Mouse (Mus musculus) adrenal gland, postnatal 0 days (tissue): ENCODE measurements around the gene Reg3d. TPM values are rescaled to one million over a fixed set of nuclear protein-coding genes. Genes with fewer than 3 reads are reported as not detected.

Source experiments
- polyA plus RNA-seq: library from polyadenylated mRNA; unstranded; fragments of >200 nt; fragmentation: Nextera tagmentation; extraction: Ambion mirVana; gene quantifications from 2 replicates; pipeline ENCODE4 v1.2.1, GENCODE M21; 2015

Gene Reg3d
- polyA plus RNA-seq, result not detected in 2 replicates

DNA sequence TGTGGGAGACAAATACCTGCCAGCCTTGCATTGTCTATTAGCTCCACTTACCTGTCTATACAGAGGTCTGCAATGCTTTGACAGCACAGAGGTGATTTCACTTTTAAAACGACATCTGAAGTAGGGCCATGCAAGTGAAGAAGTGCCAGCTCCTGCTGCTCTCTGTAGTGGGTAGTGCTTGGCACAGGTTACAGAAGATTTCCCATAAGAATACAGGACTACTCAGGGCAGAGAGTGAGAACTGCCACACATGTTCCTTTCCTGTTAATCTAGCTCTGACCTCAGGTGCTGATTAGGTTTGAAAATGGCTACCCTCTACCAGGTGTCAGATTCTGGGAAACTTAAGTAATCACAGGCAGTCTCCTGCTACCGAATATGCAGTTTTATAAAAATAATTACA lies at the start of gene Reg3d:
Gene Reg3d (minus strand): TSS at position 101 of the 400 bp plus-strand sequence.

DNA sequence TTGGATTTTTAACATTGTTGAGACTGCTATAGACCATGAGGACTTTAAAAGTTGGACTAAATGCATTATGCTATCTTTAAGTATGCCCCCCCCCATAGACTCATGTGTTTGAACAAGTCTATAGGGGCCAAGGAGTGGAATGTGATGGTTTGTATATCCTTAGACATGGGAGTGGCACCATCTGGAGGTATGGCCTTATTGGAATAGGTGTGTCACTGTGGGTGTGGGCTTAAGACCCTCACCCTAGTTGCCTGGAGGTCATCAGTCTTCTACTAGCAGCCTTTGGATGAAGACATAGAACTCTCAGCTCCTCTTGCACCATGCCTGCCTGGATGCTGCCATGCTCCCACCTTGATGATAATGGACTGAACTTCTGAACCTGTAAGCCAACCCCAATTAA lies 43.7 kb upstream of the Reg3d start, which contains the start of gene Reg1:
Gene Reg1 (plus strand): TSS at position 301 of the 400 bp plus-strand sequence.

DNA sequence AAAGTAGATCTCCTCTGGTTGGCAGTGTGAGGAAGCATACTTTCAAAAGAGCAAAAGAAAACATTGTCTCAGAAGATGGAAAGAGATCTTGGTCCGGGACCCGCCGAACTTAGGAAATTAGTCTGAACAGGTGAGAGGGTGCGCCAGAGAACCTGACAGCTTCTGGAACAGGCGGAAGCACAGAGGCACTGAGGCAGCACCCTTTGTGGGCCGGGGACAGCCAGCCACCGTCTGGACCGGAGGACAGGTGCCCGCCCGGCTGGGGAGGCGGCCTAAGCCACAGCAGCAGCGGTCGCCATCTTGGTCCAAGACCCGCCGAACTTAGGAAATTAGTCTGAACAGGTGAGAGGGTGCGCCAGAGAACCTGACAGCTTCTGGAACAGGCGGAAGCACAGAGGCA lies 16.7 kb upstream of the Reg3d start, which contains the start of gene Reg2:
Gene Reg2 (plus strand): TSS at position 301 of the 400 bp plus-strand sequence.

DNA sequence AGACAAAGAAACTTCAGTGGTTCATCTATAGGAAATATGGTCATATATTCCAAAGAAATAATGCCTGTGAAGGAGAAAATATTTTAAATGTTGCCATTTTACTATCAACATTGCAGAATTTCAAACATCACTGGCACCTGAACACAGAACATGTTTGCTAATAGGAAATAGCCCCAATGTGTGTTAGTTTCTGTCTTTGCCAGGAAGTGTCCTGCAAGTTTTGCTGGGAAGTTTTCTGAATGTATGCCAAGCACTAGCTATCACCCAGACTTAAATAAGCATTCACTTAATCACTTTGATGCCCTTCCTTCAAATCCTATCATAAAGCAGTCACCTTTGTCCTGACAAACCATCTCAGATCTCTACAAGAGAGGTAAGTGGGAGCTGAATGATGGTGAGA lies 1.7 kb upstream of the Reg3d start, which contains the start of gene Reg3a:
Gene Reg3a (plus strand): TSS at position 301 of the 400 bp plus-strand sequence.

DNA sequence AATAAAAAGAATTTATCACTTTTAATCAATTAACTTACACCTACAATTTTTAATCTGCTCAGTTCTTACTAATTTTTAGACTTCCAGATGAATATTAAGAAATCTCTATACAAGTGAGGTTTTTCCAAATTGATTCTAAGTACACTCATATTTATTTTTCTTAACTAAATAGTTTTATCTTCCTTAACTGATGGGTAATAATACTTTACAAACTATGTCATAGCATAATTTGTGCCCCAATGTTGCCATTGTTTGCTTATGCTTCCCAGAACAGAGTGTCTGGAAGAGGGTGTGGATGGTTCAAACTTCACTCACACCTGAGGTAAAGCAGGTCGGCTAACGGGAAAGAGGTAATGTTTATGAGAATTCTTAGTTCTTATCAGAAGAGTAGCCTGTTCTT lies 8.3 kb downstream of the Reg3d start, which contains the start of gene Reg3b:
Gene Reg3b (plus strand): TSS at position 301 of the 400 bp plus-strand sequence.

Other genes with a start within 250 kb of the Reg3d start
- not detected in 2 replicates for gene Reg3b, start 8.2 kb downstream of the Reg3d start, polyA plus RNA-seq
- gene Reg3a, start 1.8 kb upstream of the Reg3d start, polyA plus RNA-seq, result not detected in 2 replicates
- gene Reg2, start 16.8 kb upstream of the Reg3d start, polyA plus RNA-seq, result not detected in 2 replicates
- 0.57 TPM in 1 of 2 replicates, not detected in the other for gene Reg1, start 43.8 kb upstream of the Reg3d start, polyA plus RNA-seq
- not detected in 2 replicates for gene Reg3g, start 90.0 kb upstream of the Reg3d start, polyA plus RNA-seq